Comparison of ENCODE assay signal across 9 mouse cellular contexts in the genomic region with DNA sequence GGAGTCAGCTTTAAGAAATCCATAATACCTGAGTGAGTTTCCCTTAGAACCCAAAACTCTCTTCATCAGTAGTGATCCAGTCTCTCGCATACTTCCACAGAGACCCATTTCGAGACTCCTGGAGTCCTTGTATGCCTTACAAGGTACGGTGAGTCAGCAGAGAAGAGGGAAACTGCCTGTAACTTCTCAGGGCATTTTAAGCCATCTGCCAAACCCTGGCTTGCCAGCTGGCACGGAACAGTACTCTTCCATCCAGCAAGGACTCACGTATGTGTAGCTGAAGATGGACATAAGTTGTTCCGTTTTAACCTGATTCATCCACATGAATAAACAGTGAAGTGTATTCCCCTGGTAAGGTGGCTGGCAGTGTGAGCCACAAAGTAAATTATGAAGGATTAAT.
DNase-seq lines count a peak whose midpoint lies in the region; ATAC-seq and TF ChIP-seq lines count a peak whose summit lies in the region.
"Had no signal": no experiment of that assay in that cellular context is flagged by ENCODE, and none has a peak within 500 bp of the region (broad histone marks: within the 10 kb centered on the region; RNA-seq: fewer than 3 reads in every experiment).

No protein-coding gene starts in this region.

- no peak for TF ChIP-seq CTCF in forebrain, postnatal 0 days (IDR thresholded peaks at IDR 0.05; ENCODE audit: low read depth)

- DNase-seq in left cerebral cortex, adult 9 months (ENCODE audit: low spot score in 2 of 2), result peak; percentile 5 to 9
- no peak for DNase-seq in left cerebral cortex, adult 11 months (ENCODE audit: low spot score)
- DNase-seq in adrenal gland, postnatal 36 days, result peak; percentile 73 to 79
- DNase-seq in heart, postnatal 25 days (ENCODE audit: low spot score), result peak; percentile 9
- peak; percentile 28 for DNase-seq in urinary bladder, adult 2 months (ENCODE audit: low spot score)
- DNase-seq in natural killer cell, adult 2 months (ENCODE audit: low spot score in 2 of 2), result no peak
- DNase-seq in forebrain, postnatal 0 days, result no peak

- H3K9me3 ChIP-seq in forebrain, postnatal 0 days (ENCODE audit: low read length), result no peaks in the 10 kb centered on the region
- H3K9me3 ChIP-seq: embryonic facial prominence, embryonic 12.5 days had no signal

- no peaks in the 10 kb centered on the region for H3K27me3 ChIP-seq in forebrain, postnatal 0 days (ENCODE audit: insufficient read depth, low read length)
- H3K27me3 ChIP-seq: embryonic facial prominence, embryonic 12.5 days; Patski had no signal

- H3K4me1 ChIP-seq in forebrain, postnatal 0 days (ENCODE audit: insufficient read depth), result no peaks in the 10 kb centered on the region
- H3K4me1 ChIP-seq: embryonic facial prominence, embryonic 12.5 days had no signal

- H3K9ac ChIP-seq in forebrain, postnatal 0 days, result no peak overlapping the region
- H3K9ac ChIP-seq: embryonic facial prominence, embryonic 12.5 days had no signal

- no peak overlapping the region for H3K4me2 ChIP-seq in forebrain, postnatal 0 days (ENCODE audit: low read depth)
- H3K4me2 ChIP-seq: embryonic facial prominence, embryonic 12.5 days had no signal

- WGBS in forebrain, postnatal 0 days, result 78% methylated on average over 6 of the region's 6 CpGs

- intact Hi-C loops in heart, postnatal 25 days (cut with DNase I), result no loop called here

- no peak overlapping the region for H3K27ac ChIP-seq in forebrain, postnatal 0 days (ENCODE audit: low read depth, low read length)
- H3K27ac ChIP-seq: embryonic facial prominence, embryonic 12.5 days had no signal

- no peak for ATAC-seq in forebrain, postnatal 0 days
- ATAC-seq: Patski had no signal

- H3K4me3 ChIP-seq in forebrain, postnatal 0 days (ENCODE audit: low read depth, low read length), result no peak overlapping the region
- H3K4me3 ChIP-seq: embryonic facial prominence, embryonic 12.5 days had no signal

- no peaks in the 10 kb centered on the region for H3K36me3 ChIP-seq in forebrain, postnatal 0 days (ENCODE audit: insufficient read depth)
- H3K36me3 ChIP-seq: embryonic facial prominence, embryonic 12.5 days had no signal

Comparison
In these comparisons a context has a peak if more than half of its experiments do, and no peak if none do; other contexts are left out.
1. DNase-seq: peak in left cerebral cortex, adult 9 months (2 of 2), adrenal gland, postnatal 36 days (2 of 2), heart, postnatal 25 days (single experiment) and urinary bladder, adult 2 months (single experiment); none in left cerebral cortex, adult 11 months (single experiment), natural killer cell, adult 2 months (0 of 2) and forebrain, postnatal 0 days (single experiment).